Mouse (Mus musculus) left cerebral cortex, postnatal 14 days (tissue): ENCODE data around the gene Ntm. TPM values are rescaled to one million over a fixed set of nuclear protein-coding genes. Genes with fewer than 3 reads are reported as not detected.
A peak's percentile ranks its signal among the peaks of the same experiment; 100 is the strongest.

ENCODE experiments used
- DNase-seq, 2 experiments: peaks; one replicate each; pipeline ENCODE4 v3.0.0; 2021 to 2022; ENCODE audit warnings: low spot score in 2 of 2, mixed read lengths in 1 of 2
- intact Hi-C: fragments of 180-260 bp; cut with DNase I; formaldehyde crosslinking; loops from one replicate; pipeline ENCODE4 v1.15.1; 2025
- total RNA-seq, 2 experiments: library from RNA; stranded (reverse); gene quantifications; 2 replicates each; pipeline ENCODE4 v1.2.3; 2021

Gene Ntm
- total RNA-seq, 2 experiments from 2014 or later, result 351 to 370 TPM

GRCm38 (mm10) chr9:29242497-29243422 lies 720.2 kb downstream of the Ntm start:
- intact Hi-C loops, result no loop called here
- DNase-seq, result no peak

GRCm38 (mm10) chr9:29240797-29241196 lies 722.1 kb downstream of the Ntm start:
- DNase-seq, result no peak
- intact Hi-C loops, result no loop called here

GRCm38 (mm10) chr9:29238973-29239372 lies 724.0 kb downstream of the Ntm start:
- intact Hi-C loops, result no loop called here
- DNase-seq, result no peak

GRCm38 (mm10) chr9:29236752-29237151 lies 726.2 kb downstream of the Ntm start:
- no peak for DNase-seq
- intact Hi-C loops, result no loop called here

- DNase-seq, result no peak
- intact Hi-C loops, result no loop called here
These were observed 735.2 kb downstream of the Ntm start for GRCm38 (mm10) chr9:29227747-29228146.

- no peak for DNase-seq
- intact Hi-C loops, result no loop called here
These were observed 739.9 kb downstream of the Ntm start for GRCm38 (mm10) chr9:29222915-29223545.

- intact Hi-C loops, result no loop called here
- no peak for DNase-seq
These were observed 741.9 kb downstream of the Ntm start for GRCm38 (mm10) chr9:29220941-29221615.

- peak in 1 of 2 experiments; percentile 38 for DNase-seq
- intact Hi-C loops, result no loop called here
These were observed 742.4 kb downstream of the Ntm start for GRCm38 (mm10) chr9:29220493-29220892.

GRCm38 (mm10) chr9:29217951-29218350 lies 745.0 kb downstream of the Ntm start:
- intact Hi-C loops, result no loop called here
- peak in 1 of 2 experiments; percentile 22 for DNase-seq

GRCm38 (mm10) chr9:29216528-29216927 lies 746.4 kb downstream of the Ntm start:
- no peak for DNase-seq
- intact Hi-C loops, result no loop called here

- no peak for DNase-seq
- intact Hi-C loops, result no loop called here
These were observed 747.1 kb downstream of the Ntm start for GRCm38 (mm10) chr9:29215796-29216195.

- intact Hi-C loops, result no loop called here
- no peak for DNase-seq
These were observed 747.7 kb downstream of the Ntm start for GRCm38 (mm10) chr9:29215241-29215640.

- DNase-seq, result no peak
These were observed 753.7 kb downstream of the Ntm start for GRCm38 (mm10) chr9:29209243-29209642.

GRCm38 (mm10) chr9:29208142-29208541 lies 754.8 kb downstream of the Ntm start:
- intact Hi-C loops, result no loop called here
- DNase-seq, result no peak

More at GRCm38 (mm10) chr9:29209243-29209642, 753.7 kb downstream of the Ntm start:
- intact Hi-C loops, result no loop called here

GRCm38 (mm10) chr9:29205680-29206079 lies 757.3 kb downstream of the Ntm start:
- DNase-seq, result no peak
- intact Hi-C loops, result no loop called here

GRCm38 (mm10) chr9:29202196-29202595 lies 760.7 kb downstream of the Ntm start:
- peak; percentile 28 to 61 for DNase-seq

GRCm38 (mm10) chr9:29201163-29202053 lies 761.5 kb downstream of the Ntm start:
- intact Hi-C loops, result loop anchor here (2.0 kb wide), 1 partner anchor 257 kb away; no protein-coding TSS in a partner anchor
- DNase-seq, result peak; percentile 68

More at GRCm38 (mm10) chr9:29202196-29202595, 760.7 kb downstream of the Ntm start:
- intact Hi-C loops, result loop anchor here (2.0 kb wide), 1 partner anchor 257 kb away; no protein-coding TSS in a partner anchor

GRCm38 (mm10) chr9:29197046-29197445 lies 765.9 kb downstream of the Ntm start:
- peak in 1 of 2 experiments; percentile 26 for DNase-seq
- intact Hi-C loops, result no loop called here

- DNase-seq, result no peak
- intact Hi-C loops, result no loop called here
These were observed 768.7 kb downstream of the Ntm start for GRCm38 (mm10) chr9:29194265-29194664.
